Mouse (Mus musculus) brain, embryonic 14.5 days (tissue): ENCODE results near the gene Oas1e.

Source experiments
- CTCF ChIP-seq: fragments of 200-500 bp; IDR thresholded peaks from 2 replicates; pipeline ENCODE4 v1.5.1; 2012; ENCODE audit warnings: inconsistent platforms, mild to moderate bottlenecking, moderate library complexity, borderline replicate concordance; ENCODE audit not compliant: insufficient read depth, insufficient read length; ENCODE audit errors: extremely low read depth
- POLR2A ChIP-seq: fragments of 200-500 bp; IDR thresholded peaks from 2 replicates; pipeline ENCODE4 v1.6.1; 2012; ENCODE audit warnings: mild to moderate bottlenecking, inconsistent platforms, borderline replicate concordance; ENCODE audit not compliant: poor library complexity, insufficient read depth, insufficient read length, severe bottlenecking; ENCODE audit errors: extremely low read depth

- peak; percentile 41; the same call in 1 of the 2 replicates for TF ChIP-seq CTCF
- no peak for TF ChIP-seq POLR2A
Measured at GRCm38 (mm10) chr5:120742125-120742524, 53.2 kb downstream of the Oas1e start.
